ENCODE assay signal across 1 mouse cellular context in genomic region chr11:97689861-97690260, GRCm38 (mm10).
TF ChIP-seq lines count a peak whose summit lies in the region.

No protein-coding gene starts in this region.

TF ChIP-seq in MEL, 35 proteins besides CTCF, POLR2A, EP300 and RAD21:
- TF ChIP-seq POLR2AphosphoS5 (IDR thresholded peaks at IDR 0.05; ENCODE audit: borderline replicate concordance, low read depth, low read length) (no peak), ZMIZ1 (IDR thresholded peaks at IDR 0.05; ENCODE audit: low read depth, low read length) (no peak), KAT2A (conservative IDR thresholded peaks at IDR 0.05; ENCODE audit: low read depth, low read length) (no peak), CHD1 (IDR thresholded peaks at IDR 0.05; ENCODE audit: low read depth, low read length) (no peak), ELF1 (IDR thresholded peaks at IDR 0.05; ENCODE audit: low read depth, low read length) (no peak), NELFE (IDR thresholded peaks at IDR 0.05; ENCODE audit: low read depth, low read length) (no peak), MAFK (IDR thresholded peaks at IDR 0.05; ENCODE audit: borderline replicate concordance, low read depth, low read length) (no peak), UBTF (IDR thresholded peaks at IDR 0.05; ENCODE audit: borderline replicate concordance, insufficient read depth, low read depth, low read length) (no peak), E2F4 (IDR thresholded peaks at IDR 0.05; ENCODE audit: borderline replicate concordance, low read depth, low read length) (no peak), MAZ (IDR thresholded peaks at IDR 0.05; ENCODE audit: low read depth, low read length) (0 out of 2 replicates have a peak, but pooled peaks have one; percentile 50), USF1 (IDR thresholded peaks at IDR 0.05; ENCODE audit: low read depth, low read length) (no peak), MYC (IDR thresholded peaks at IDR 0.05; ENCODE audit: low read depth, low read length) (no peak), JUND (IDR thresholded peaks at IDR 0.05; ENCODE audit: low read depth, low read length) (no peak), ZKSCAN1 (IDR thresholded peaks at IDR 0.05; ENCODE audit: low read depth, low read length) (no peak), TAL1 (IDR thresholded peaks at IDR 0.05; ENCODE audit: low read length) (no peak), CHD2 (IDR thresholded peaks at IDR 0.05; ENCODE audit: low read length) (no peak), SMC3 (IDR thresholded peaks at IDR 0.05; ENCODE audit: low read depth, low read length) (peak; percentile 82), SIN3A (IDR thresholded peaks at IDR 0.05; ENCODE audit: low read length) (peak; percentile 30; the same call in 1 of the 2 replicates), ZC3H11A (IDR thresholded peaks at IDR 0.05; ENCODE audit: low read depth, low read length) (peak; percentile 67), HCFC1 (IDR thresholded peaks at IDR 0.05; ENCODE audit: low read depth, low read length) (0 out of 2 replicates have a peak, but pooled peaks have one; percentile 14)
